Mouse (Mus musculus) leukemia stem cell, adult 10-12 weeks (primary cell): ENCODE measurements around the gene Mark2. TPM values are rescaled to one million over a fixed set of nuclear protein-coding genes. Genes with fewer than 3 reads are reported as not detected.

Experiments used
- polyA plus RNA-seq: library from polyadenylated mRNA; stranded (reverse); fragments of >175 nt; gene quantifications from 2 replicates; pipeline ENCODE4 v1.2.3, GENCODE M21; 2012; ENCODE audit warnings: low replicate concordance

The Mark2 gene
- polyA plus RNA-seq, result 289 and 396 TPM in 2 replicates

DNA sequence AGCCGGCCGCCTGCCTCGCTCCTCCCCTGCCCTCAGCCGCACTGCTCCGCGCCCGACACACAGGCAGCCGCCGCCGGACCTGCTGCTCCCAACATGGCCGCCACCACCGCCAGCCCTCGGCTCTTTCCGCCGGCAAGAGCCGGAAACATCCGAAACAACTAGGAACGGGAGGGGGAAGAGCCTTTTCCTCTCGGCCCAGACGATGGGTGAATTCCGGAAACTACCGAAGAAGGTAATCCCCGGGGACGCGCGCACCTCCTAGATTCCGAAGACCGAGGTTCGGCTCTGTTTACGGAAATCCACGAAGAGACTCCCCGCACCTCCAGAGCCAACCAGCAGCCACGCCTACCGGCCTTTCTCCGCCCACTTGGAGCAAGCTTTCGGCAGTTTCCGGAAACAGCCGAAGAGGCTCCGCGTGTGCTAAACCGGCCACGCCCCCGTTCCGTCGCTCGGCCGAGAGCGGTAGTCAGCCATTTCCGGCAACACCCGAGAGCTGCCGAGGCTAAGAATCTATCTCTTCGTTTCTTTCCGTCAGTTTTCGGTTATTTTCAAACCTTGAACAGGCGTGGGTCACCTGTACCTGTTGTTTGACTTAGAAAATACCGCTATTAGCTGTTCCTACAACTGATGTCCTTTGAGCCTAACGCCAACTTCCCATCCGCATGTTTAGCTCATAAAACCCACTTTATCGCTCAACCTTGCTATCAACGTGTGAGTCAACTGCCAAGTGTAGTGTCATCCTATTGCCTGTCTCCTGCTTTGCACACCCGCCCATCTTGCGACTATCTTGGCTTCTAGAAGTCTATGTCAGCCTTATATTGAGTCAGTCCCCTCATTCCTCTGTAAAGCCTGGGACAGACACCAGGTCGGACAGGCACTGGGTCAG, at the start of gene Mark2:
TSS of gene Mark2 (minus strand) at position 349 of the 886 bp plus-strand sequence.

DNA sequence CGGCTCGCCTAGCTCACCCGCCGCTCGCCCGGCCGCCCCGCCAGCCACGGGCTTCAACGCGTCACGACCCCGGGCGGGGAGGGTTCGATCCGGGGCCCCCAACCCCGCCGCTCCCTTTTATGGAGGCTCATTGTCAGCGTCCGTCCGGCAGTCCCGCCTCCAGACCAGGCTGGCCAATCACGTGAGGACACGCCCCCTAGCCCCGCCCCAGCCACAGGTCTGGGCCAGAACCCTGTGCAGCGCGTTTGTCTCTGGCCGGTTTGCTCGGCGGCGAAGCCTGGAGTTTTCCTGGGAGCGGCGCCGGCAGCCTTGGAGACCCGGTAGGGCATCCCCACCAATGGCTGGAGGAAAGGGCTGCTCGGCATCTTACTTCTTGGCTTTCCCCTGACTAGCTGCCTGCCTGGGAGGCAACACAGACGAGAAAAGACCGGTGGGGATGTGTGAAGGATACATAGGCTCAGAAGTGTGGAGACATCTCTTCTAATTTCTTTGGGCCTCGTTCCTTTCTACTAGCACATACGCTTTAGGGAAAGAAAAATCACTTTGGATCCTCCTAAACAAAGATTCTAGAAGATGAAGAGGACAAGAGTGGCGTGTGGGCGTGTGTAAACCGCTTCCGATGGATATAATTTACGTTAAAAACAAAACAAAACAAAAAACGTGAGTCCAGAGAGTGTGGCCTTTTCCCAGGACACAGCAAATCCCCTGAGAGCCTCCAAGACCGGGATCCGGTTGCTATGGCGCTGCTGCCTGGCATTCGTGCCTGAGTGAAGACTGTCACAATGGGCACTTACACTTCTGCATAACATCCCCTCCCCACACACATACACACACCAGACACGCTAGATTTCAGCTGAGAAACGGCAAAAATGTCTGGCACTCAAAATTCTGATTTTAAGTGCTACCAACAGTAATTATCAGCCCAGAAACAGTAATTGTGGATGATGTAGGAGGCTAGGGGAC, 41.5 kb upstream of the Mark2 start, which contains the start of gene Spindoc:
TSS of gene Spindoc (minus strand) at position 92 of the 963 bp plus-strand sequence.

DNA sequence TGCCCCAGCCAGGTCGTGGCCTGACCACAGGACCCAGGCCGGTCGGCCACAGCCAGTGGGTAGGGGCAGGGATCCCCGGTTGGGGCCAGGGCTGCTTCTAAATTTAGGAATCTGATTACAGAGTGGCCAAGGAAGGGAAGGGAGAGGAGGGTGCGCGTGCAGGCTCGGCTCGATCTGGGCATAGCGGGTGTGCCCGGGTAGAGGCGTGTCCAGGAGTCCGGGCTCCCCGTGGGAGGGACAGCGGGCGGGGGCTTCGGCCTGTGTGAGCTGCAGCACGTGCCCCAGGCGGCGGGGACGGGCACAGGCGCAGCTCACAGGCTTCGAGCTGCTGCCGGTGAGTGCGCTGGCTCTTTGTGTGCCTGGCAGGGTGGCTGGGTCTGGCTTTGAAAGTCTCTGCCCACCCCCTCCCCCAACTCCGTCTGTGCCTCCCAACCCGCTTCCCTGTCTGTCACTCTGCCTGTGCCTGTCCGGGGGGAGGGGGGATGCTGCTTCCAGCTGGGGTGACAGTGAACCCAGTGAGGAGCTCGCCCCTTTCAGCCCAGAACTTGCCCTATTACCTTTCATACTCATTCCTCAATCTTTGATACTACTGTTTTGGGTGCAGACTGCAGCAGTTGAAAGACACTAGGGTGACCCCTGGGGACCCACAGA, 74.4 kb downstream of the Mark2 start, which contains the start of gene Rcor2:
TSS of gene Rcor2 (plus strand) at position 235 of the 651 bp plus-strand sequence.

DNA sequence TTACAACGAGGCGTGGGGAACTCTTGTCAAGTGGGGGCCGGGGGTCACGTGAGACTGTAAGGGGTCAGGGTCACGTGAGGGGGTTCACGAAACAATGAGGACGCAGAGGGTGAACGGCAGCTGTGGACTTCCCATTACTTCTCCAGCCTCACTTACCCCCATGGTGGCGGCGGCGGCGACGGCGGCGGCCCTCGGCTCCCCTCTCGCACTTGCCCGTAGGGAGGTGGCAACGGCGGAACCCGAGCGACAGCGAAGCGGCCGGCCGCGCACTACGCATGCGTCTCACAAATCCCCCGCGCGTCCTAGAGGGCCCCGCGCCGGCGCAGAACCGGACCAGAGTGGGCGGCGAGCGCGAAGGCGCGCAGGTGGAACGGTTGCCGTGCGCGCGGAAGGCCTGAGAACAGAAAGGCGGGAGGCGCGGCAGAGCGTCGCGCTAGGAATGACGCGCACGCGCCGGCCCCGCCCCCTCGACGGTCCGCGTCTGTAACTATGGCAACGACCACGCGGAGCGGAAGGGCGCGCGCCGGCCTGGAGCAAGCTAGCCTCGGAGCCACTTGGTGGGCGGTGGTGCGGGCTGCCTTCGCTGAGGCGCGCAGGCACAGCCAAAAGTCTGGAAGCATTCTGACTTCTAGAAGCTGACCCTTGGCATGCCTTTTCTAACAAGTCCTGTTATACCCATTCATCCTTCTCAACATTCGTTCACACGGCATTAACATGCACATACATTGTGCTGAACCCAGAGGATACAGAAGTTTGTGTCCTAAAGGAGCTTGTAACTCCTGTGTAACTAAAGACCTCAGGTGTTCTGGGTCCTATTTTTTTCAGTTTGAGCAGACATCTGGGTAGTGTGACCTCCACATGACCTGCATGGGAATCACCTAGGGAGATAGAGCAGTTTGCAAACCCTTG, 100.6 kb downstream of the Mark2 start, which contains the start of gene Naa40:
TSS of gene Naa40 (minus strand) at position 402 of the 909 bp plus-strand sequence.

Other genes with a start within 250 kb of the Mark2 start
- 0.06 TPM in 1 of 2 replicates, not detected in the other for gene Flrt1, start 236.1 kb downstream of the Mark2 start, polyA plus RNA-seq
- gene Otub1, start 135.5 kb downstream of the Mark2 start, polyA plus RNA-seq, result 123 and 146 TPM in 2 replicates
- 212 and 399 TPM in 2 replicates for gene Cox8a, start 124.2 kb downstream of the Mark2 start, polyA plus RNA-seq
- gene Naa40, start 100.7 kb downstream of the Mark2 start, polyA plus RNA-seq, result 47.2 and 78.6 TPM in 2 replicates
- 14.6 and 15.0 TPM in 2 replicates for gene Rcor2, start 74.5 kb downstream of the Mark2 start, polyA plus RNA-seq
- gene Spindoc, start 41.1 kb upstream of the Mark2 start, polyA plus RNA-seq, result 40.6 and 55.1 TPM in 2 replicates
- gene 2700081O15Rik, start 75.8 kb upstream of the Mark2 start, polyA plus RNA-seq, result 15.8 and 24.3 TPM in 2 replicates
- gene Rtn3, start 141.4 kb upstream of the Mark2 start, polyA plus RNA-seq, result 29.2 and 46.6 TPM in 2 replicates
- 10.6 and 11.9 TPM in 2 replicates for gene Atl3, start 152.2 kb upstream of the Mark2 start, polyA plus RNA-seq
- gene Pla2g16, start 215.6 kb upstream of the Mark2 start, polyA plus RNA-seq, result 3.7 and 4.1 TPM in 2 replicates